Mouse (Mus musculus) adrenal gland, postnatal 4 days (tissue): Measurements from ENCODE around the gene Slc5a2. TPM values are rescaled to one million over a fixed set of nuclear protein-coding genes. Genes with fewer than 3 reads are reported as not detected.

Experiments
- DNase-seq, 2 experiments: peaks; one replicate each; pipeline ENCODE4 v3.0.0; 2021 to 2022; ENCODE audit warnings: low spot score in 2 of 2, mixed read lengths in 2 of 2
- total RNA-seq, 2 experiments: library from RNA; stranded (reverse); gene quantifications; 2 replicates each; pipeline ENCODE4 v1.2.3; 2021

The Slc5a2 gene
- total RNA-seq, 2 experiments from 2014 or later = 0.73 to 22.0 TPM

GRCm38 (mm10) chr7:128298481-128299342, 33.3 kb downstream of the Slc5a2 start:
- DNase-seq = no peak

- DNase-seq = no peak
These were observed 35.5 kb downstream of the Slc5a2 start for GRCm38 (mm10) chr7:128300952-128301351.

- no peak for DNase-seq
These were observed 36.7 kb downstream of the Slc5a2 start for GRCm38 (mm10) chr7:128302151-128302550.

GRCm38 (mm10) chr7:128304198-128304597, 38.7 kb downstream of the Slc5a2 start:
- DNase-seq = no peak

- DNase-seq = no peak
These were observed 39.5 kb downstream of the Slc5a2 start for GRCm38 (mm10) chr7:128304907-128305306.

- no peak for DNase-seq
These were observed 42.4 kb downstream of the Slc5a2 start for GRCm38 (mm10) chr7:128307851-128308250.

- no peak for DNase-seq
These were observed 43.8 kb downstream of the Slc5a2 start for GRCm38 (mm10) chr7:128309216-128309615.

- no peak for DNase-seq
These were observed 44.3 kb downstream of the Slc5a2 start for GRCm38 (mm10) chr7:128309776-128310175.

- DNase-seq = no peak
These were observed 44.8 kb downstream of the Slc5a2 start for GRCm38 (mm10) chr7:128310229-128310688.

- DNase-seq = no peak
These were observed 45.8 kb downstream of the Slc5a2 start for GRCm38 (mm10) chr7:128311263-128311662.

- no peak for DNase-seq
These were observed 46.4 kb downstream of the Slc5a2 start for GRCm38 (mm10) chr7:128311811-128312210.

GRCm38 (mm10) chr7:128312375-128313059, 47.1 kb downstream of the Slc5a2 start:
- no peak for DNase-seq

- no peak for DNase-seq
These were observed 48.1 kb downstream of the Slc5a2 start for GRCm38 (mm10) chr7:128313601-128314000.

GRCm38 (mm10) chr7:128314491-128314890, 49.0 kb downstream of the Slc5a2 start:
- DNase-seq = no peak

GRCm38 (mm10) chr7:128317011-128317410, 51.6 kb downstream of the Slc5a2 start:
- no peak for DNase-seq

GRCm38 (mm10) chr7:128319140-128319539, 53.7 kb downstream of the Slc5a2 start:
- no peak for DNase-seq

- no peak for DNase-seq
These were observed 54.9 kb downstream of the Slc5a2 start for GRCm38 (mm10) chr7:128320219-128320816.

GRCm38 (mm10) chr7:128321260-128321659, 55.8 kb downstream of the Slc5a2 start:
- DNase-seq = no peak
